Mouse (Mus musculus) limb, embryonic 14.5 days (tissue): ENCODE measurements around the gene Pawr. TPM values are rescaled to one million over a fixed set of nuclear protein-coding genes. Genes with fewer than 3 reads are reported as not detected.

ENCODE experiments used
- ATAC-seq: fragments of 200-750 bp; cut with Nextera tagmentation; 2 replicates; pipeline ENCODE4 v1.8.0; 2017; ENCODE audit warnings: low read depth, moderate number of reproducible peaks, moderate TSS enrichment; ENCODE audit not compliant: low FRiP score
- DNase-seq: peaks from one replicate; pipeline ENCODE4 v3.0.0-alpha.2; 2015; ENCODE audit warnings: low spot score
- H3K27ac ChIP-seq: fragments of 300-500 bp; sonication (generic); replicated peaks from 2 replicates; pipeline ENCODE4 v1.5.1; 2014; ENCODE audit warnings: low read depth, mild to moderate bottlenecking, low read length, moderate library complexity, mixed read lengths
- H3K27me3 ChIP-seq: fragments of 300-500 bp; sonication (generic); 2 replicates; pipeline ENCODE4 v1.6.1; 2014; ENCODE audit warnings: low read length, mixed read lengths; ENCODE audit not compliant: control insufficient read depth, insufficient read depth
- H3K36me3 ChIP-seq: fragments of 300-500 bp; sonication (generic); 2 replicates; pipeline ENCODE4 v1.6.1; 2014; ENCODE audit warnings: mild to moderate bottlenecking, low read length, moderate library complexity, mixed read lengths; ENCODE audit not compliant: control insufficient read depth, insufficient read depth
- H3K4me1 ChIP-seq: fragments of 300-500 bp; sonication (generic); 2 replicates; pipeline ENCODE4 v1.6.1; 2014; ENCODE audit warnings: antibody characterized with exemption, low read length, mixed read lengths; ENCODE audit not compliant: control insufficient read depth, insufficient read depth
- H3K4me2 ChIP-seq: fragments of 300-500 bp; sonication (generic); replicated peaks from 2 replicates; pipeline ENCODE4 v1.6.1; 2014; ENCODE audit warnings: low read depth, mild to moderate bottlenecking, low read length, moderate library complexity; ENCODE audit not compliant: severe bottlenecking
- H3K4me3 ChIP-seq: fragments of 300-500 bp; sonication (generic); replicated peaks from 2 replicates; pipeline ENCODE4 v1.5.1; 2014; ENCODE audit warnings: low read length
- H3K9ac ChIP-seq: fragments of 300-500 bp; sonication (generic); 2 replicates; pipeline ENCODE4 v1.6.1; 2014; ENCODE audit warnings: mild to moderate bottlenecking, low read depth, low read length, moderate library complexity; ENCODE audit not compliant: severe bottlenecking
- H3K9me3 ChIP-seq: fragments of 300-500 bp; sonication (generic); 2 replicates; pipeline ENCODE4 v1.6.1; 2016; ENCODE audit warnings: low read length; ENCODE audit not compliant: control insufficient read depth
- POLR2A ChIP-seq: fragments of 200-500 bp; IDR thresholded peaks from 2 replicates; pipeline ENCODE4 v1.8.0; 2012; ENCODE audit warnings: inconsistent platforms, mild to moderate bottlenecking, moderate library complexity, borderline replicate concordance; ENCODE audit not compliant: insufficient read depth, insufficient read length; ENCODE audit errors: extremely low read depth
- WGBS: fragments of 180-500 bp; shearing (Covaris S2); extraction: QIAGEN DNeasy Blood & Tissue Kit; methylation state at CpG from one replicate; pipeline ENCODE4 v1.1.7; 2014; 5-methylcytosine and 5-hydroxymethylcytosine counted together
- polyA plus RNA-seq, 2 experiments: library from polyadenylated mRNA; depleted of rRNA in 1 of 2; stranded (reverse) in 1 of 2; unstranded in 1 of 2; fragments of >200 nt; fragmentation: Nextera tagmentation in 1 of 2; extraction: Ambion mirVana in 1 of 2; gene quantifications; 2 replicates each; pipeline versions ENCODE4 v1.2.1 to v1.2.3; 2012 to 2014

The Pawr gene
- polyA plus RNA-seq, 2 experiments = 3.1 to 3.5 TPM

GRCm38 (mm10) chr10:108450401-108450800 lies 118.5 kb downstream of the Pawr start:
- H3K27me3 ChIP-seq = no peaks in the 10 kb centered on the region
- H3K4me3 ChIP-seq = no peak overlapping the region
- WGBS = 89% methylated on average over 4 of the region's 4 CpGs
- H3K27ac ChIP-seq = no peak overlapping the region
- no peaks in the 10 kb centered on the region for H3K36me3 ChIP-seq
- ATAC-seq (no peak), DNase-seq (no peak)
- H3K4me1 ChIP-seq = no peaks in the 10 kb centered on the region
- H3K9ac ChIP-seq = no peak overlapping the region
- no peak for TF ChIP-seq POLR2A
- no peak overlapping the region for H3K4me2 ChIP-seq
- no peaks in the 10 kb centered on the region for H3K9me3 ChIP-seq

- Histone ChIP-seq H3K27ac (no peak overlapping the region), H3K4me1 (no peaks in the 10 kb centered on the region), H3K4me2 (no peak overlapping the region), H3K4me3 (no peak overlapping the region), H3K36me3 (no peaks in the 10 kb centered on the region), H3K9me3 (no peaks in the 10 kb centered on the region), H3K9ac (no peak overlapping the region), H3K27me3 (no peaks in the 10 kb centered on the region)
- no peak for DNase-seq
- no peak for TF ChIP-seq POLR2A
- no peak for ATAC-seq
- 90% methylated on average over 8 of the region's 8 CpGs for WGBS
These were observed 119.6 kb downstream of the Pawr start for GRCm38 (mm10) chr10:108451516-108451915.

DNA sequence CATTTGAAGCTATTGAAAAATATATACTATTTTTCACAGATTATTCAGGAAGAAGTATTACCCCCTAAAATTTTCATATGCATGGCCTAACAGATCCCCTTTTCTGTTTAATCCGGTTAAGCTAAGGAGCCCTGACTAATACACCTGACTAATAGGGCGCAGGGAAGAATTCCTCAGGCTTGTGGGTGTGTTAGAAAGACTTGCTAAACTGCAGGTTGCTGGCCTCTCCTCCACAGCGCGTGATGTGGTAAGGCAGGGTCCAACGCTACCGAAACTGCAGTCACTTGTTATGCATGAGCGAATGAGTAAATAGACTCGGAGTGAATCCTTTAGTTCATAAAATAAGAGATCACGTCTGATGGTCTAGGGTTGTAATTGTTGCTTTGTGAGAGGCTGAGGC lies 120.5 kb downstream of the Pawr start:
- Histone ChIP-seq H3K4me3 (no peak overlapping the region), H3K27ac (no peak overlapping the region), H3K4me1 (no peaks in the 10 kb centered on the region), H3K27me3 (no peaks in the 10 kb centered on the region), H3K9me3 (no peaks in the 10 kb centered on the region), H3K4me2 (no peak overlapping the region), H3K9ac (no peak overlapping the region), H3K36me3 (no peaks in the 10 kb centered on the region)
- TF ChIP-seq POLR2A = no peak
- DNase-seq (no peak), ATAC-seq (no peak)
- 92% methylated on average over 9 of the region's 9 CpGs for WGBS

GRCm38 (mm10) chr10:108453561-108453960 lies 121.6 kb downstream of the Pawr start:
- H3K9ac ChIP-seq = no peak overlapping the region
- DNase-seq (no peak), ATAC-seq (no peak)
- no peaks in the 10 kb centered on the region for H3K4me1 ChIP-seq
- no peak overlapping the region for H3K4me3 ChIP-seq
- no peaks in the 10 kb centered on the region for H3K9me3 ChIP-seq
- H3K4me2 ChIP-seq = no peak overlapping the region
- H3K36me3 ChIP-seq = no peaks in the 10 kb centered on the region
- no peak overlapping the region for H3K27ac ChIP-seq
- TF ChIP-seq POLR2A = no peak
- no peaks in the 10 kb centered on the region for H3K27me3 ChIP-seq
- 64% methylated on average over 2 of the region's 2 CpGs for WGBS

GRCm38 (mm10) chr10:108454691-108455117 lies 122.8 kb downstream of the Pawr start:
- ATAC-seq (no peak), DNase-seq (no peak)
- no peaks in the 10 kb centered on the region for H3K36me3 ChIP-seq
- H3K9me3 ChIP-seq = no peaks in the 10 kb centered on the region
- no peak overlapping the region for H3K27ac ChIP-seq
- H3K9ac ChIP-seq = no peak overlapping the region
- H3K4me3 ChIP-seq = no peak overlapping the region
- TF ChIP-seq POLR2A = no peak
- H3K27me3 ChIP-seq = no peaks in the 10 kb centered on the region
- no peak overlapping the region for H3K4me2 ChIP-seq
- 88% methylated on average over 11 of the region's 11 CpGs for WGBS
- H3K4me1 ChIP-seq = no peaks in the 10 kb centered on the region

DNA sequence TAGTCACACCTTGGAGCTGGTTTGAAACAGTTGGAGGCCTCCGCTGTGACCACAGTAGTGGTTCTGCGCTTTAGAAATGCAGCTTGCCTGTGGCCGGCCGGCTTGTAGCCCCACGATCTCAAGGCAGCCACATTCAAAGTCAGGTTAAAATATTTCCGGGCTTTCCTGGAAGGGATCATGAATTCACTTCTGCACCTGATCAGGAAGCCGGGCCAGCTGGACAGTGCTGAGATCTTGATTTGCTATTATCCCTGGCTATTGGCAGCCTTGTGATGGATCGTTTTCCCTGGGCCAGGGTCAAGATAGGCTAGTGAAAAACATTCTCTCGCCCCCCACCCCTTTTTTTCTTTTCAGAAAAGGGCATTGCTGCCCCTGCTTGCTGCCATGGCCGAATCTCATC lies 123.3 kb downstream of the Pawr start:
- Histone ChIP-seq H3K27ac (no peak overlapping the region), H3K9me3 (no peaks in the 10 kb centered on the region), H3K4me2 (no peak overlapping the region), H3K27me3 (no peaks in the 10 kb centered on the region), H3K4me3 (no peak overlapping the region), H3K36me3 (no peaks in the 10 kb centered on the region), H3K4me1 (no peaks in the 10 kb centered on the region), H3K9ac (no peak overlapping the region)
- ATAC-seq = no peak
- WGBS = 72% methylated on average over 10 of the region's 10 CpGs
- no peak for DNase-seq
- no peak for TF ChIP-seq POLR2A
